Mouse (Mus musculus) small intestine, adult 2 months (tissue): ENCODE results near the gene Gm20388. TPM values are rescaled to one million over a fixed set of nuclear protein-coding genes. Genes with fewer than 3 reads are reported as not detected.

Source experiments
- H3K27ac ChIP-seq: fragments of 200-500 bp; 2 replicates; pipeline ENCODE4 v1.5.1; 2012; ENCODE audit warnings: low read depth, low read length, control low read depth, inconsistent platforms; ENCODE audit not compliant: insufficient read depth
- H3K27me3 ChIP-seq: fragments of 200-500 bp; 2 replicates; pipeline ENCODE4 v1.6.1; 2012; ENCODE audit warnings: mild to moderate bottlenecking, moderate library complexity, low read length, inconsistent platforms; ENCODE audit not compliant: control insufficient read depth, insufficient read depth
- H3K36me3 ChIP-seq: fragments of 200-500 bp; 2 replicates; pipeline ENCODE4 v1.6.1; 2012; ENCODE audit warnings: mild to moderate bottlenecking, low read length, control low read depth, inconsistent platforms; ENCODE audit not compliant: control insufficient read depth, insufficient read depth
- H3K4me1 ChIP-seq: fragments of 200-500 bp; 2 replicates; pipeline ENCODE4 v1.6.1; 2012; ENCODE audit warnings: low read length, inconsistent platforms, mixed read lengths; ENCODE audit not compliant: control insufficient read depth, insufficient read depth, insufficient read length
- H3K4me3 ChIP-seq: fragments of 200-500 bp; 2 replicates; pipeline ENCODE4 v1.5.1; 2012; ENCODE audit warnings: low read depth, mild to moderate bottlenecking, control low read depth, inconsistent platforms, low read length, moderate library complexity
- CTCF ChIP-seq: fragments of 200-500 bp; IDR thresholded peaks from 2 replicates; pipeline ENCODE4 v1.5.1; 2012; ENCODE audit warnings: low read depth, mild to moderate bottlenecking, control low read depth, inconsistent platforms, low read length, moderate library complexity, mixed read lengths; ENCODE audit not compliant: insufficient replicate concordance, insufficient read length; ENCODE audit errors: extremely low read depth
- POLR2A ChIP-seq: fragments of 200-500 bp; IDR thresholded peaks from 2 replicates; pipeline ENCODE4 v1.6.1; 2012; ENCODE audit warnings: low read depth, mild to moderate bottlenecking, control low read depth, inconsistent platforms, low read length, moderate library complexity
- WGBS: fragments of 180-500 bp; shearing (Covaris S2); methylation state at CpG from one replicate; pipeline ENCODE4 v1.1.7; 2018; 5-methylcytosine and 5-hydroxymethylcytosine counted together
- polyA plus RNA-seq: library from polyadenylated mRNA; depleted of rRNA; stranded (reverse); fragments of >200 nt; gene quantifications from 2 replicates; pipeline ENCODE4 v1.2.3, GENCODE M21; 2012

Gm20388 gene
- polyA plus RNA-seq, 1 experiment: 37.3 TPM

GRCm38 (mm10) chr8:122526526-122527170 is 2616.0 kb downstream of the Gm20388 start:
- Histone ChIP-seq H3K36me3 (no peaks in the 10 kb centered on the region), H3K4me3 (no peak overlapping the region), H3K27ac (peak overlapping the region; percentile 28; the same call in 1 of the 2 replicates), H3K4me1 (peaks cover 17% of the 10 kb centered on the region), H3K27me3 (no peaks in the 10 kb centered on the region)
- 72% methylated on average over 7 of the region's 7 CpGs for WGBS
- TF ChIP-seq CTCF (no peak), POLR2A (no peak)

DNA sequence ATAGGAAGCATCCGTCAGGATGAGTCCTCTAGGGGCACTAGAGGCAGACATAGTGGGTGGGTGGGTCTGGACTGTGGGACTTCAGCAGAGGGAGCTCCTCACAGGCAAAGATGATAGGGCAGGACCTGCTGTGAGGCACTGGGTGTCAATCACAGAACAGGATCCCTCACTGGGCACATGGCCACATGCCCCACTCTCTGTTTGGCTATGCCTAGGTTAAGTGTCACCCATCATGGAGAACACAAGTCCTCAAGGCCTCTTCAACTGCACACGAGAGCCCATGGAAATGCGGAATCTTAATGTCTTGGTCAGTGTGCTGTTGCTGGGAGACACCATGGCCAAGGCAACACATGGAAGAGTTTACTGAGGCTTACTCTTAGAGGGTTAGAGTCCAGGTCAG is 2617.3 kb downstream of the Gm20388 start:
- Histone ChIP-seq H3K27me3 (no peaks in the 10 kb centered on the region), H3K4me1 (peaks cover 14% of the 10 kb centered on the region), H3K4me3 (no peak overlapping the region), H3K27ac (no peak overlapping the region), H3K36me3 (no peaks in the 10 kb centered on the region)
- no peak for TF ChIP-seq CTCF
- TF ChIP-seq POLR2A: no peak
- WGBS: 92% methylated on average over 3 of the region's 3 CpGs

DNA sequence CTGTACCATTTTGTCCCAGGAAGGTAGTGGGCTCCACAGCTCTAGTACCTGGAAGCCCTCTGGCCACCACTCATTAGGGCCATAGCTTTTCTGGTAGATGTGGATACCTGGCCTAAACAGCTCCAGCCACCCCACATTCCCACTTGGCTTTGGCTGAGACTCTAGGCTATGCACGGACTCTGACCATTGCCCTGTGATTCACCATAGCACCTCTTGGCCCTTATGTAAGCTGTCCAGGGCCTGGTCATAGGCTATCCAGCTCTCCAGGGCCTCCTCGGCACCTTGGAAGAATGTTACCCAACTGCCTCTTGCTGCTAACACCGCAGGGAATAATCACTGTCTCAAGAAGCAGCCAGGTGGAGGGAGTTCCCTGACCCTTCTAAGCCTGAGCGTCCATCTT is 2618.5 kb downstream of the Gm20388 start:
- H3K27me3 ChIP-seq: no peaks in the 10 kb centered on the region
- no peak for TF ChIP-seq CTCF
- TF ChIP-seq POLR2A: no peak
- no peaks in the 10 kb centered on the region for H3K36me3 ChIP-seq
- 74% methylated on average over 4 of the region's 4 CpGs for WGBS
- H3K27ac ChIP-seq: no peak overlapping the region
- no peak overlapping the region for H3K4me3 ChIP-seq
- peaks cover 2% of the 10 kb centered on the region; the same call in 1 of the 2 replicates for H3K4me1 ChIP-seq

DNA sequence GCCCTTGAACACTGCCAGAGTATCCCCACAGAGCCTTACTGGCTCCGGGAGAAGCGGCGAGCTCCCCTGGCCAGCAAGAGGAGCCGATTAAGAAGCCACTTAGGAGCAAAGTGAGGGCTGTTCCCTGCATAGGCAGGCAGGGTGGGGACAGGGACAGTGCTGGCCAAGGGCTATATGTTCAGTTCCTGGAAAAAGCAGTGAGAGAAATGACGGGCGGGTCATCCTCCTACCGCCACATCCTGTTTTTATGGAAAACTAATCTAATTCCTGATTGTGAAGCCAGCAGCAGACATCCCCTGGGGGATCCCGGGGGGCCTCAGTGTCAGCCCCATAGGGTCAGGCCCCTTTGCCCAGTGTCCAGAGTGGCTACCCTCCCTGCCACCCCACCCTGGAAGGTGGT is 2620.7 kb downstream of the Gm20388 start:
- WGBS: 86% methylated on average over 8 of the region's 8 CpGs
- Histone ChIP-seq H3K27me3 (no peaks in the 10 kb centered on the region), H3K27ac (no peak overlapping the region), H3K4me3 (no peak overlapping the region), H3K36me3 (no peaks in the 10 kb centered on the region), H3K4me1 (no peaks in the 10 kb centered on the region)
- TF ChIP-seq POLR2A (no peak), CTCF (no peak)

DNA sequence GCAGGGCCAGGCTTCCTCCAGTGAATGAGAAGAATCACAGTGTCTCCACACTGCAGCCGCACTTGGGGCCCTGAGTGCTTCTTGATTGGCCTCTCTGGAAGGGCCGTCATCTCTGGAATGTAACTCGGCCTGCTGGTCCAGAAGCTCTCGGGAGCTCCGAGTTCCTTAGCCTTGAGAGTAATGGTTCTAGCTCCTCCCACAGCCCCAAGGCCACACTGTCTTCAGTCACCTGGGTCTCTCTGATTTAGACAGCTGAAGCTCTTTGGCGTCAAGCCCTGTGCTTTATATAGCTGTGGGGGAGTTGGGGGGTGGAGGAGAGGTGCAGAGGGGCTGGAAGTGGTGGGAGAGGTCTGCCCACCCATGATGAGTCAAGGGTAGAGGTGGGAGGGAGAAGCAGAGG is 2626.4 kb downstream of the Gm20388 start:
- Histone ChIP-seq H3K4me1 (peaks cover 3% of the 10 kb centered on the region; the same call in 1 of the 2 replicates), H3K4me3 (no peak overlapping the region), H3K36me3 (no peaks in the 10 kb centered on the region), H3K27me3 (no peaks in the 10 kb centered on the region), H3K27ac (peak overlapping the region; percentile 52; the same call in 1 of the 2 replicates)
- 26% methylated on average over 6 of the region's 6 CpGs for WGBS
- no peak for TF ChIP-seq POLR2A
- no peak for TF ChIP-seq CTCF

DNA sequence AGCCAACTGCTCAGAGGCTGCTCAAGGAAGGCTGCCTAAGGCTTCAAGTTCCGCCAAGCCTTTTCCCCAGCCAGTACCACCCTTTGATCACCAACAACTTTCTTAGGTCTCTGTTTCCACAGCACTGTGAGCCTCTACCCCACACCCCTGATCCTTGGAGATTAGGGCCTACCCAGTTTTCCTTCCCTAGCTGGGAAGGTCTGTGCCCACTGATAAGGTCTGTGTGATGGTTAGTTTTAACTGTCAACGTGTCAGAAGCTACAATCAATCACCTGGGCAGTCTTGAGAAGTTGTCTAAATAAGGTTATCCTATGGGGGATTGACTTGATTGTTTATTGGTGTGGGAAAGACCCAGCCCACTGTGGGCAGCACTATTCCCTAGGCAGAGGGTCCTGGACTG is 2627.2 kb downstream of the Gm20388 start:
- no peaks in the 10 kb centered on the region for H3K27me3 ChIP-seq
- 66% methylated on average over 2 of the region's 2 CpGs for WGBS
- TF ChIP-seq CTCF: no peak
- no peak for TF ChIP-seq POLR2A
- peaks cover 3% of the 10 kb centered on the region; the same call in 1 of the 2 replicates for H3K4me1 ChIP-seq
- no peak overlapping the region for H3K27ac ChIP-seq
- H3K4me3 ChIP-seq: no peak overlapping the region
- no peaks in the 10 kb centered on the region for H3K36me3 ChIP-seq

GRCm38 (mm10) chr8:122538310-122539076 is 2627.9 kb downstream of the Gm20388 start:
- Histone ChIP-seq H3K27ac (no peak overlapping the region), H3K4me3 (no peak overlapping the region), H3K27me3 (no peaks in the 10 kb centered on the region), H3K4me1 (peaks cover 3% of the 10 kb centered on the region; the same call in 1 of the 2 replicates), H3K36me3 (no peaks in the 10 kb centered on the region)
- WGBS: 87% methylated on average over 9 of the region's 9 CpGs
- TF ChIP-seq POLR2A: no peak
- no peak for TF ChIP-seq CTCF
